Mouse (Mus musculus): ENCODE results near the gene Oscp1.
A peak's percentile ranks its signal among the peaks of the same experiment; 100 is the strongest.

Oscp1 gene

DNA sequence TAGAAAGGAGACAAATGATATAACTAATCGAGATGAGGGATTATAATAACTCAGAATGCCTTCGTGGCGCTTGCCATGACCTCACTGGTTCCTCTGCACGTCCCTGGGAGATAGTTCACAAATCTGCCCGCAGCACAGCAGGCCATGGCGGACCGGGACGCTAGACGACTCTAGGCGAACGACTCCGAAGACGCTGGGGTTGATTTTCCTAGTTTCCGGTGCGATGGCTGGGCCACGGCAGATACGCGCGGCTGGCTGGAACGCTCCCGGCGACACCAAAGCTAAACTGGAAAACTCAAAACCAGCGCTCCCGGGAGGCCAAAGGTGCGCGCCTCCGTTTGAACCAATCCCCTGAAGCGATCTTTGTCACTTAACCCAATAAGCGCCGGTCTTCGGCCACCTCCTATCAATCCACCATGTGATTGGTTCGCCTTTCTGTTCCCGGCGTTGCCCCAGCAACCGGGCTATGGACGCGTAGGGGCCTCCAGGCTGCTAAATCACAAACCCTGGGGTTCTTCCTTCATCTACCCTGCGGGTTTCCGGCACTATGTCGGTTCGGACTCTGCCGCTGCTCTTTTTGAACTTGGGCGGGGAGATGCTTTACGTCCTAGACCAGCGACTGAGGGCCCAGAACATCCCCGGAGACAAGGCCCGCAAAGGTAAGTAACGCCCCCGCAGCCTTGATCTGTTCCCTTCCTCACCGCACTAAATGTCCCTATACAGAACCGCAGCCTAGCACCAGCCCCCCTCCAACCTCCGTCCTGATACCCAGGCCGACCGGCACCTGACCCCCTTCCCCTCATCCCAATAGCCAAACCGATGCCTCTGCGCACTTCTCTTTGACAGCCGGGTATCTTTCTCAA is at the start of gene Oscp1:
Oscp1 (plus strand) TSS at position 432 of the 863 bp plus-strand sequence.
- DNase-seq: peak; percentile 90

- no peak for DNase-seq
Measured at GRCm38 (mm10) chr4:126017676-126018332, 40.6 kb upstream of the Oscp1 start.

DNA sequence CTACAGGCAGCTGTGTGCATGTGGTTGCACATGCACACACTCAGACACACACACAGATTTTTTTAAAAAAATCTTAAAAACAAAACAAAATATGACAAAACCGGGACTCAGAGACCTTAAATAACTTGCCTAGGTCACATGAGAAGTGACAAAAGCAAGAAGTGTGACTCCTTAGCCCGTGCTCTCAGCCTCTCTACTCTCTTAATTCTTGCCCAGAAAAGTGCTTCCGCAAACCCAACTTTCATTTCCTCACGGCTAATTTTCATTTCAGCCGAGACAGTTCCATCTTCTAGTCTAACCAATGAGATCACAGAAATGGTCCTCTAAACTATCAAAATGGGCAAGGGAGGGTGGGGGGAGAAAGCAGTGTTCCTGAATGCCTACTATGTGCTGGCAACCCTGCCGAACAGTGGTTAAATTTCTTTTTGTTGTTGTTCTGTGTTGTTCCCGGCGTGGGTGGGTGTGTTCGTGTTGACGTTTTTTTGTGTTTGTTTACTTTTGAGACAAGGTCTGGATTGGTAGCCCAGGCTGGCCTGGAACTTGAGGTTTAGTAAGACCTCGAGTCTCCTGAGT is 39.3 kb upstream of the Oscp1 start:
- no peak for DNase-seq

DNA sequence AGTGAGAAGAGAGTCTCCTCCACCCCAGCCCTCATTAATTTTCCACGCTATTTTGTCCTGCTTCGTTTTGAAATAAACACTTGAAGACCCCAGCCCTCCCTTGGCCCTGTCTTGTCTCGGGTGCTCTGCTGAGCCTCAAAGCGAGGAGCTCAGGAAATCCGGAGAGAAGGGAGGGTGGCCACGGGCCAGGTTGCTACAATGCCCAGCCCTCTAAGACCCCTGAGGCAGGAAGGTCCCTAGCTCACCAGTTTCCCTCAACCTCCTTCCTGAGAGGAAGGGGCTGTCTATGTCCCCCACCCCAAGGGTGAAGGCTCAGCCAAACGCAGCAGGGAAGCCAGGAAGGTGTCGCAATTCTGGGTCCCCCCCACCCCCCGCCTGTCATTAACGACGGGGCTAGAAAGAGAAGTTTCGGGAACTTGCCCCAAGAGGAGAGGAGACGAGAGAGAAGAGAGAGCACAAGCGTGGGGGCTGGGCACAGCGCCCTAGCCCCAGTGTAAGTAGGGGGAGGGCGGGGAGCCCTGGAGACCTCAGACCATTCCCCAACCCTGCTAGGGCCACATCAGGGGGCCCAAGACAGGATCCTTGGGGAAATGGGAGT is 34.0 kb upstream of the Oscp1 start, which contains the start of gene Csf3r:
Csf3r (plus strand) TSS at position 248 of the 598 bp plus-strand sequence.
- no peak for DNase-seq

DNA sequence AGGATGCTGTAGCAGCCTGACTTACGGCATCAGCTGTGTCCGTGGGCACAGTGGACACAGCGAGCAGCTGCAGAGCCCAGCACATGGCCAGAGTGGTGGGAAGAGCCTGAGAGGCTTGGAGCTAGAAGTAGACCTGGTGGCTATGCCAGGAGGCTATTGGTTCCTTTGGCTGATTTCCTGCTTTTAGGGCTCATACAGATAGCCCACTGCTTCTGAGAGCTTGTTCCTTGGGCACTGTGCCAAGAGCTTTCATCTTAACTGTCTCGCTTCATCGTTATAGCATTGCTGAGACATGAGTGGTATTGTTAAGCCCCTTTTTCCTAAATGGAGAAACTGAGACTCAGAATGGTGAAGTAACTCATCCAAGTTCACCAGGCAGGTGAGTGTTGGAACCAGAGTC is 32.6 kb upstream of the Oscp1 start:
- DNase-seq: no peak

DNA sequence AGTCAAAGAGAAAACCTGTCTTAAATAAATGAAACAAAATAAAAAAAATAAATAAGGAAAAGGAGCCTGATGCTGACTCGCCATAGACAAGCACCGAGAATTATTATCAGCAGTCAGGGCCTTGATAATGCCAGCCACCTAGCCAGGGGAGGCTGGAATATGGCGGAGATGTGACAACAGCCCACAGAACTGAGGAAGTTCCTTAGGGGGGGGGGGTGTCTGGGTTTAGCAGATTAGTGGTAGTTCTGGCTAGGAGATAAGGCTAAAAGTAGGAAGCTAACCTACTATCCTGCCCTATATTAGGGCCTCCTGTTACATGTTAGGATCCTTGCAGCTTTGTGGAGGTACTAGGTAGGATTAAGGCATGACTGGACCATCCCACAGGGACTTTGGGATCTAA is 30.4 kb upstream of the Oscp1 start:
- DNase-seq: no peak

GRCm38 (mm10) chr4:126029042-126029441 is 29.3 kb upstream of the Oscp1 start:
- no peak for DNase-seq

GRCm38 (mm10) chr4:126030705-126031104 is 27.7 kb upstream of the Oscp1 start:
- no peak for DNase-seq

GRCm38 (mm10) chr4:126035413-126035812 is 23.0 kb upstream of the Oscp1 start:
- no peak for DNase-seq

DNA sequence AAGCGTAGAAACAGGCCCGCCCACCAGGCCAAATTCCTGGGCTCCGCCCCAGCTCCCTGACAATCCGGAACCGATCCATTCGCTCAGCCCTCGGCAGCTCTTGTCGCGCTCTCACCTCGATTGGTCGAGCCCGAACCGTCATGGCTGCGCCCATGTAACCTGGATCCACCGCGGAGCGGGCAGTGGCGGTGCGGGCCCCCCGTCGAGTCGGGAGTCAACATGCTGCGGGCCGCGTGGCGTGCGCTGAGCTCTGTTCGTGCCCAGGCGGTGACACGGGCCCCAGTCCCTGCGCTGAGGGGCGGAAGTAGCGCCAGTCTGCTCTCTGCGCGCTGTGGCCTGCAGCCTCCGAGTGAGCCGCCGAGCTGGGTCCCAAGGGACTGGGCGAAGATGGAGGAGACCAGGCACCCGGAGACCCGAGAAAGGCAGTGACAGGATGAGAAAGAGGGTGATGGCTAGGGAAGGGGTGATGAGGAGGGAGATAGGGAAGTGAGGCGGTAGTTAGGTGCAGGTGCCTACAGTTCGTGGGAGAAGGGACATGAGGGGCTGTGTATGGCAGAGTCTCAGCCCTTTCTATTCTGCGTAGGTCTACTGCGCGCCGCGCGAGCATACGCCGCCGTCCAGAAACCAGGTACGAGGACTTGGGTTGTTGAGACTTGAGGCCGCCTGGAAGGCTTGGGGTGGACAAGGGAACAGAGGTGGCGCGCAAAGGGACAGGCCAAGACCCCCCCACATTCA is 11.3 kb upstream of the Oscp1 start, which contains the start of gene Mrps15:
Mrps15 (plus strand) TSS at position 75 of the 735 bp plus-strand sequence.
- peak; percentile 85 for DNase-seq

DNA sequence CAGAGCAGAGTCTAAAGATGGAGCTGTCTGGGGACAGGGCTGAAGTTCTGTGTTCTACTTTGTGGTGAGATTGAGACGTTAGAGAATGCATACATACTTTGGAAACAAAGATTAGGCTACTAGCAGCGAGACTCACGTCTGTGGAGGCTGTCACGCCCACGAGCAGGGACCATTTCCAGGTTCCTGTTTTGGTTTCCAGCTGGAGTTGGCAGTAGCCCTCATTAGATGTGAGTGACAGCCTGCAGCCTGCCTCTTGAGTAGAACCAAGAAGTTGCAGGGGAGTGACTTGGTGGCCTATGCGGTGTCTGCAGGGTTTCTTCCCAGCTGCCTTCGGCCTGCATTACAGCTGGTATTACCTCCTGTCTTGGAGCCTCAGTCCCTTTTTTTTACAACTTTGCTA is 6.7 kb upstream of the Oscp1 start:
- no peak for DNase-seq

GRCm38 (mm10) chr4:126057207-126058133 is 895 bp upstream of the Oscp1 start:
- DNase-seq: no peak

- no peak for DNase-seq
Measured at GRCm38 (mm10) chr4:126058997-126059362, 615 bp downstream of the Oscp1 start.

DNA sequence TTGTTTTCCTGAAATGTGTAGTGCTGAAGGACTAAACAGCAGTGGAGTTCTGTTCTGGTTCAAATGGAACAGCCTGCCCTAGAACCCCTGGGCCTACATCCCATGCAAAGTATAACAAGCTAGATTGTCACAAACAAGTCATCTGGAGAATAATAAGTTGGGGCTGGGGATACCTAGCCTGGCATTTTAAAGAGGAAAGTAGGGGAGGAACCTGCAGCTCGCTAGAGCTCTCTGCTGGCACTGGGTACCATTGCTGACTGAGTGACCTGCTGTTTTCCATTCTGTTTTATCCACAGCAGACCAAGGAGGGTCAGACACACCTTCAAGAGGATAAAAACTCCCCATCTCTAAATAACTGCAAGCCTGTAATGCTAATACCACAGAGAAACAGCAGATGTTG is 4.5 kb downstream of the Oscp1 start:
- DNase-seq: peak; percentile 12

DNA sequence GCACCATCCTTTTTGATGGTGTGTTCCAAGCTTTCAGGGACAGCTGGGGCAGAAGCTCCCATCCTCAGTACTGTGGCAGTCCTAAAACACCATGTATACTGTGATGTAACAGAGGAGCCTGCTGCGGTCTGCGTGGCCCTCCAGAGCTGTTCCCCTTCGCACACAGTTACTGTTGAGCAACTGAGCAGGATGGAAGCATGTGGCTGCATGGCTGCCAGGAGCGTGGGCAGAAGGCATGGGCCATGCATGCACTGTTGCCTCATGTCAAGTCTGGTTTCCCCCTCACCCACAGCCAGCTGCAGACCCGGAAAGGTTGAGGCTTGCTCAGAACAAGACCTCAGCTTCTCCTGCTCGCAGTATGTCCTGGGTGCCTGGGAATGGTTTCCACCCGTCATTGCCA is 6.9 kb downstream of the Oscp1 start:
- no peak for DNase-seq

GRCm38 (mm10) chr4:126067401-126068077 is 9.2 kb downstream of the Oscp1 start:
- DNase-seq: no peak

DNA sequence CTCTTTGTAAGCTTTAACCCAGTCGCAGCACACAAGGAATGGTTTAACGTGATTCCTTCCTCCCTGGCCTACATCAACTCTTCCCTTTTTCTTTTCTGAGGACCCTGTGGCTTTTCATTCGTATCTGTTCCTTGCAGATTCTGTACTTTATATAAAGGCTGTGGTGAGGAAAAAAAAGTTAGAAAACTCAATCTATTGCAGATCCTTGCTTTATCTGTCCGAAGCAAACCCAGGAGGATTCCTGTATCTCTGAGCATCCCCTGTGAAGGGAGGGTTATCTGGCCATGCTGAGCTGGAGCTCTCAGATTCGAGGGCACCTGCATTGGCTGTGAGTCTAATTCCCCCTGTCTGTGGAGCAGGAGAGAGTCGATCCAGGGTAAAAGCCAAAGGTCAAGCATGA is 10.5 kb downstream of the Oscp1 start:
- no peak for DNase-seq

DNA sequence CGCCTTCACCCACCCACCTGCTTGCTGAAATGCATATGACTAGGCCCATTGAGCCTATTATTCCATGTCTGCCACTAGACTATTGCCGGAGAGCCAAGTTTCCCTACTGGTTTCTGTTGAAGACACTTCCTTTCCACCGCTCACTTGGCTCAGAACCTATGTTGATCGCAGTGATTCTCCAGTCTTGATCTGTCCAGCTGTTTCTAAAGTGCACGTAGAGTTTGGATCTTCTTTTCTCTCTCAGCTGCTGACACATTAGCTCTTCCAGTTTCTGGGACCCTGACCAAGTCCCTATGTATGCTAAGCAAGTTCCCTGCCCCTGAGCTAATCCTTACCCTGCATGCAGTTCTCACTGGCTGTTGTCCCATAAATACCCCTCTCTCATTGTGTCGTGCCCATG is 19.5 kb downstream of the Oscp1 start:
- DNase-seq: no peak

DNA sequence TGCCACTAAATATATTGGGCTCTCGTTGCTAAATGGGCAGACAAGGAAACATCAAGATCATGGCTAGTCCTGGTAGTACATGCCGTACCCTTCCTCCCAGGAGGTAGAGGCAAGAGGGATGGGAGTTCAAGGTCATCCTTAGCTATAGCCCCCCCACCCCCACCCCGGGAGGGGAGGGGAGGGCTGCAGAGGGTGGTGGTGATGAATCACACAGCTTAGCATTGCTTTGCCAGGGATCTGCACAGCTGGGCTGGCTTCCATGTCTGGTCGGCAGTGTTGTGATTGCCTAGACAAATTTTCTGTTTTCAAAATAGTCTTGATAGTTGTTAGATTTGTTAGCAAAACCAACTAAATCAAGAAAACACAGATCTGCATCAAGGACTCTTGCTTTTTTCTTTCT is 20.9 kb downstream of the Oscp1 start:
- no peak for DNase-seq

DNA sequence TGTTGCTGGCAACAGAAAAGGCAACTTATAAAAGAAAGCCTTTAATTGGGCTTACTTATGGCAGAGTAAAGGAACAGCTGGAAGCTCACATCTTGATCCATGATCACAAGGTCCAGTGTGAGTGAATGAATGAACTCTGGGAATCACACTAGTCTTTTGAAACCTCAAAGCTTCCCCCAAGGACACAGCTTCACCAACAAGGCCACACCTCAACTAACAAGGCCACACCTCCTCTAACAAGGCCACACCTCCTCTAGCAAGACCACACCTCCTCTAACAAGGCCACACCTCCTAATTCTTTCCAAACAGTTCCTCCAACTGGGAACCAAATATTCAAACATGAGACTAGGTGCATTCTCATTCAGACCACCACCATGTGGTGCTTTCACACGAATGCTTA is 23.2 kb downstream of the Oscp1 start:
- no peak for DNase-seq

GRCm38 (mm10) chr4:126083021-126083420 is 24.7 kb downstream of the Oscp1 start:
- no peak for DNase-seq
